Mouse (Mus musculus) brain, adult 2 months (tissue): ENCODE measurements around the gene Dhx35.

ENCODE experiments used
- DNase-seq: peaks from one replicate; pipeline ENCODE4 v3.0.0; 2011; ENCODE audit warnings: low read depth, low spot score

Gene Dhx35

DNA sequence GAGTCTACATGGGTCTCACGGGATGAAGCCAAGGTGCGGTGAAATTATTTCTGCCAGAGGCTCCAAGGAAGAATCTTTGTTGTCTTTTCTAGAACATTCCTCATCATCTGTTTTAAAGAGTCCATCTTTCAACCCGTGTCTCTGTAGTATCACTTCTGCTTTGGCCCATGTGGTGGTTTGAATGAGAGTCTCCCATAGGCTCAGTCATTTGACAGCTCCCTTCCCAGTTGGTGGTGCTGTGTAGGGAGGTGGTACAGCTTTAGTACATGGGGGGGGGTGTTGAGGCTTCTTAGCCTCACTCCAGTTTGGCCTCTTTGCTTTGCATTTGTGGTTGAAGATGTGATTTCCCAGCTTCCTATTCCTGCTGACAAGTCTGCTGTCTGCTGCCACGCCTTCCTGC lies 96.7 kb downstream of the Dhx35 start:
- no peak for DNase-seq

DNA sequence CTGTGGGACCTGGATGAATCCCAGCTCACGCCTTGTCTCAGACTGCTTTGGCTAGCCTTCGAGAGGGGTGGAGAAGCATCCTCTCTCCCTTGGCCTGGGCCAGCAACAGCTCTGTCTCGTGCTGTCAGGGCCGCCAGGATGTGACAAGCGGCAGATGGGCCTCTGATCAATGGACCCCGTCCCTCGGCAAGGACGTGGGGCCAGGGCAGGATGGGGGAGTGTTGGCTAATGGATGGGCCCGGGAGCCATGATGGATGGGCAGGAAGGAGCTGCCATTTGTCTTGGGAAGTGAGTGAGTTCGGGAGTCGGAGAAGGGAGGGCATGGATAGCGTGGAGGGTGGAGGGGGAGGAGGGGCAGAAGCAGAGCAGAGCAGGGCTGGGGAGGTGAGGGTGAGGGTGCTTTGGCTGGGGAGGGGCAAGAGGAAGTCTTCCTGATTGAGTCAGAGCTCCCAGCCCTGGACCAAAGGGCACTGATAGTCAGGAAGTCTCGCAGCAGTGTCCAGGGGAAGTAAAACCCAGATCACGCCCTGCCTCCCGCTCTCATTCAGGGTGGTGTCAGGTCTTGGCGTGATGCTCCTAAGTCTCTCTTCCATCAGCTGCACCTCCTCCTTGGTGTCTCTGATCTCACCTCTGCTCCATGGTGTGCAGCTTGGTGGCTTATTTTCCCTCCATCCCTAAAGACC lies 98.7 kb downstream of the Dhx35 start:
- no peak for DNase-seq

- no peak for DNase-seq
These were observed 104.0 kb downstream of the Dhx35 start for GRCm38 (mm10) chr2:158898469-158899196.
